Mouse (Mus musculus): ENCODE measurements around the gene Fbxo11.

DNA sequence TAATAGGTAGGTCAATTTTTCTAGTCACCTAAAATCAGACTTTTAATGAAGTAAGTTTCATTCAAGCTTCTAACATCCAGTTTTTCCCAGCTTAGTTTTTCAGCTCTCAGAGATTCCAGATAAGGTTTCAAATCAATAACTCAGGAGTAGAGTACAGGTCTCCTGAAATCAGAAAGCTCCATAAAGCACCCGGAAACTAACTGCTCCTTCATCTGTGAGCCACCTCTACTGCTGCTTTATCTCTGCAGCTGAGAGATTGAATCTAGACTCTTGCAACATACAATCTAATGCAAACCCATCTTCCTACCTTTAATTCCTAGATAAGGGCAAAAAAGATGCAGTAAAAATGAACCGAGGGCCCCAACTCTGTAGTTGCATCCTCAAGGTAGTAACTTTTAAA, 14.8 kb downstream of the Fbxo11 start:
- TF ChIP-seq CTCF (IDR thresholded peaks at IDR 0.05; ENCODE audit: low read depth) (no peak), EP300 (IDR thresholded peaks at IDR 0.05; ENCODE audit: low read depth) (no peak)
